Mouse (Mus musculus): ENCODE results near the gene Fsip1. TPM values are rescaled to one million over a fixed set of nuclear protein-coding genes. Genes with fewer than 3 reads are reported as not detected.
"Not testable (repeated sequence)": the region's sequence is repeated elsewhere in the genome, so short reads cannot be mapped to it uniquely, and the experiment has no call there.

Gene Fsip1
- polyA plus RNA-seq, 1 experiment from 2014 or later: 4.2 TPM

GRCm38 (mm10) chr2:118158095-118158494 is 98.7 kb downstream of the Fsip1 start:
- H3K36me3 ChIP-seq (ENCODE audit: control insufficient read depth, insufficient read depth, low read length): no peaks in the 10 kb centered on the region
- H3K4me2 ChIP-seq (ENCODE audit: low read length): no peak overlapping the region
- H3K4me3 ChIP-seq (ENCODE audit: low read depth, low read length): no peak overlapping the region
- peaks cover 15% of the 10 kb centered on the region; the same call in 1 of the 2 replicates for H3K4me1 ChIP-seq (ENCODE audit: control insufficient read depth, insufficient read depth, low read length)
- no peak for ATAC-seq
- DNase-seq (ENCODE audit: low spot score): no peak
- H3K9me3 ChIP-seq (replicated peaks; ENCODE audit: control insufficient read depth, low read length): no peaks in the 10 kb centered on the region
- no peak overlapping the region for H3K9ac ChIP-seq (ENCODE audit: low read length)
- WGBS: 92% methylated on average over 3 of the region's 3 CpGs
- no peaks in the 10 kb centered on the region for H3K27me3 ChIP-seq (replicated peaks; ENCODE audit: control insufficient read depth, insufficient read depth, low read length)
- no peak overlapping the region for H3K27ac ChIP-seq (ENCODE audit: low read depth, low read length)

- Histone ChIP-seq H3K4me1 (ENCODE audit: control insufficient read depth, insufficient read depth, low read length) (peaks cover 10% of the 10 kb centered on the region; the same call in 1 of the 2 replicates), H3K27me3 (replicated peaks; ENCODE audit: control insufficient read depth, insufficient read depth, low read length) (no peaks in the 10 kb centered on the region), H3K9ac (ENCODE audit: low read length) (no peak overlapping the region), H3K36me3 (ENCODE audit: control insufficient read depth, insufficient read depth, low read length) (no peaks in the 10 kb centered on the region), H3K4me2 (ENCODE audit: low read length) (no peak overlapping the region), H3K27ac (ENCODE audit: low read depth, low read length) (no peak overlapping the region; the same call in 1 of the 2 replicates), H3K4me3 (ENCODE audit: low read depth, low read length) (no peak overlapping the region), H3K9me3 (replicated peaks; ENCODE audit: control insufficient read depth, low read length) (no peaks in the 10 kb centered on the region)
- 55% methylated on average over 12 of the region's 12 CpGs for WGBS
- DNase-seq (ENCODE audit: low spot score) (peak; percentile 86), ATAC-seq (peak; percentile 86)
Measured at GRCm38 (mm10) chr2:118149855-118150563, 106.8 kb downstream of the Fsip1 start.

- Histone ChIP-seq H3K27me3 (replicated peaks; ENCODE audit: control insufficient read depth, insufficient read depth, low read length) (no peaks in the 10 kb centered on the region), H3K9me3 (replicated peaks; ENCODE audit: control insufficient read depth, low read length) (no peaks in the 10 kb centered on the region), H3K9ac (ENCODE audit: low read length) (no peak overlapping the region), H3K4me1 (ENCODE audit: control insufficient read depth, insufficient read depth, low read length) (peaks cover 10% of the 10 kb centered on the region; the same call in 1 of the 2 replicates), H3K4me2 (ENCODE audit: low read length) (no peak overlapping the region), H3K36me3 (ENCODE audit: control insufficient read depth, insufficient read depth, low read length) (no peaks in the 10 kb centered on the region), H3K4me3 (ENCODE audit: low read depth, low read length) (no peak overlapping the region), H3K27ac (ENCODE audit: low read depth, low read length) (no peak overlapping the region)
- 73% methylated on average over 4 of the region's 4 CpGs for WGBS
- DNase-seq (ENCODE audit: low spot score): no peak
- no peak for ATAC-seq
Measured at GRCm38 (mm10) chr2:118148321-118149142, 108.2 kb downstream of the Fsip1 start.

DNA sequence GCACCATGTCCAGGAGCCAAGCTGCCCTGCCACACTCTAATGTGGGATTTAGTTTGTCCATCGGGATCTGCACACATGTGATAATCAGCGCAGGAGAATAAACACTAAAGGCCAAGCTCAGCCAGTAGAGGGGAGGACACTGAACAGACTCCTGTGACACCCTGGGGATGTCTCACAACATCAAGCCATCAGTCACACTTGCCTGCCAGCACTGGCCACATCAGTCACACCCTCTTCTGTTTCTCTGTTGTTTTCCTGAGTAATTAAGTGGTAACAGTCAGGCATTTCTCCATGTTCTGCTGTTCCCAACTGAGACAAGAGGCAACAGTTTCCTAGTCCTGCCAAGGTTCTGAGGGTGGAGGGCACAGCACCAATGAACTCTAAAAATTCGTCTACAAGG is 109.0 kb downstream of the Fsip1 start:
- H3K27ac ChIP-seq (ENCODE audit: low read depth, low read length): not testable (repeated sequence)
- peaks cover 10% of the 10 kb centered on the region; the same call in 1 of the 2 replicates for H3K4me1 ChIP-seq (ENCODE audit: control insufficient read depth, insufficient read depth, low read length)

GRCm38 (mm10) chr2:118141651-118142050 is 115.1 kb downstream of the Fsip1 start:
- Histone ChIP-seq H3K9me3 (replicated peaks; ENCODE audit: control insufficient read depth, low read length) (no peaks in the 10 kb centered on the region), H3K4me2 (ENCODE audit: low read length) (no peak overlapping the region), H3K4me3 (ENCODE audit: low read depth, low read length) (no peak overlapping the region), H3K4me1 (ENCODE audit: control insufficient read depth, insufficient read depth, low read length) (no peaks in the 10 kb centered on the region), H3K36me3 (ENCODE audit: control insufficient read depth, insufficient read depth, low read length) (no peaks in the 10 kb centered on the region), H3K9ac (ENCODE audit: low read length) (no peak overlapping the region), H3K27me3 (replicated peaks; ENCODE audit: control insufficient read depth, insufficient read depth, low read length) (no peaks in the 10 kb centered on the region), H3K27ac (ENCODE audit: low read depth, low read length) (no peak overlapping the region)
- 89% methylated on average over 10 of the region's 10 CpGs for WGBS
- ATAC-seq (no peak), DNase-seq (ENCODE audit: low spot score) (no peak)

More for the DNA sequence above, 109.0 kb downstream of the Fsip1 start:
- not testable (repeated sequence) for H3K27me3 ChIP-seq (replicated peaks; ENCODE audit: control insufficient read depth, insufficient read depth, low read length); H3K36me3 ChIP-seq (ENCODE audit: control insufficient read depth, insufficient read depth, low read length); DNase-seq (ENCODE audit: low spot score); H3K9me3 ChIP-seq (replicated peaks; ENCODE audit: control insufficient read depth, low read length); H3K4me3 ChIP-seq (ENCODE audit: low read depth, low read length); H3K9ac ChIP-seq (ENCODE audit: low read length); H3K4me2 ChIP-seq (ENCODE audit: low read length); ATAC-seq
- WGBS: 72% methylated on average over 3 of the region's 3 CpGs

DNA sequence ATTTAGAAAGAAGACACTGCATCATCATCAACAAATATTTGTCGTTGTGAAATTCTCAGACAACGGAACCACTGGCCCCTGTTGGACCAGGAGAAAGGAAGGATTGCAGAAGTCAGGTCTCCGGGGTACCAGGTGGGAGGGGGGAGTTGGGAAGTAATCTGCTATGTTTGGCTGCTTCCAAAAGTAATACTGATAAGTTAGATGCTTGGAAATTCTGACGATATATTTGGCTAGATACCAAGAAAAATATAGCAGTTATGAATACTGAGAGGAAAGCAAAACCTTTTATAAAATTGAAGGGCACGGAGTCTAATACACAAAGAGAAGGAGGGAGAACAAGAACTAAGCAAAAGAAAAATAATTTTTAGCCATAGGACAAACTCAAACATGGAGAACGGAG is 117.5 kb downstream of the Fsip1 start:
- no peak overlapping the region for H3K27ac ChIP-seq (ENCODE audit: low read depth, low read length)
- 89% methylated on average over 6 of the region's 6 CpGs for WGBS
- ATAC-seq (no peak), DNase-seq (ENCODE audit: low spot score) (no peak)
- no peak overlapping the region for H3K9ac ChIP-seq (ENCODE audit: low read length)
- H3K36me3 ChIP-seq (ENCODE audit: control insufficient read depth, insufficient read depth, low read length): no peaks in the 10 kb centered on the region
- H3K4me3 ChIP-seq (ENCODE audit: low read depth, low read length): no peak overlapping the region
- H3K27me3 ChIP-seq (replicated peaks; ENCODE audit: control insufficient read depth, insufficient read depth, low read length): no peaks in the 10 kb centered on the region
- H3K4me1 ChIP-seq (ENCODE audit: control insufficient read depth, insufficient read depth, low read length): no peaks in the 10 kb centered on the region
- H3K4me2 ChIP-seq (ENCODE audit: low read length): no peak overlapping the region
- no peaks in the 10 kb centered on the region for H3K9me3 ChIP-seq (replicated peaks; ENCODE audit: control insufficient read depth, low read length)

DNA sequence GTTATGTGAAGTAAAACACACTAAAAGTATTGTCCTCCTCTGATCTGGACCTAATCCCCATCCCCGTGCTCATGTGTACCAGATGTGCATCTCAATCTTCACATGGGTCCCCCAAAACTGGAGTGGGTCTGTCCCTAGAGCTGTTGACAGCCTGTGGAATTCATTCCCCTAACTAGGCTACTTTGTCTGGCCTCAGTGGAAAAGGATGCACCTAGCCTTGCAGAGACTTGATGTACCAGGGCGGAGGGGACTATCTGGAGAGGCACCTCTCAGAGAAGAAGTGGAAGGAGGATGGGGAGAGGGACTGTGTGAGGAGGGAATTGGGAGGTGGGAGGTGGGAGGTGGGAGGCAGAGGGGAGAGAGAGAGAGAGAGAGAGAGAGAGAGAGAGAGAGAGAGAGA is 119.0 kb downstream of the Fsip1 start:
- Histone ChIP-seq H3K4me2 (ENCODE audit: low read length) (no peak overlapping the region), H3K9me3 (replicated peaks; ENCODE audit: control insufficient read depth, low read length) (no peaks in the 10 kb centered on the region), H3K4me1 (ENCODE audit: control insufficient read depth, insufficient read depth, low read length) (no peaks in the 10 kb centered on the region), H3K27ac (ENCODE audit: low read depth, low read length) (no peak overlapping the region), H3K4me3 (ENCODE audit: low read depth, low read length) (no peak overlapping the region), H3K27me3 (replicated peaks; ENCODE audit: control insufficient read depth, insufficient read depth, low read length) (no peaks in the 10 kb centered on the region), H3K36me3 (ENCODE audit: control insufficient read depth, insufficient read depth, low read length) (no peaks in the 10 kb centered on the region), H3K9ac (ENCODE audit: low read length) (no peak overlapping the region)
- ATAC-seq (no peak), DNase-seq (ENCODE audit: low spot score) (no peak)
- WGBS: 98% methylated on average over 2 of the region's 2 CpGs

GRCm38 (mm10) chr2:118137071-118137470 is 119.7 kb downstream of the Fsip1 start:
- no peak for DNase-seq (ENCODE audit: low spot score)
- Histone ChIP-seq H3K27ac (ENCODE audit: low read depth, low read length) (no peak overlapping the region), H3K4me1 (ENCODE audit: control insufficient read depth, insufficient read depth, low read length) (no peaks in the 10 kb centered on the region), H3K4me3 (ENCODE audit: low read depth, low read length) (no peak overlapping the region), H3K9ac (ENCODE audit: low read length) (no peak overlapping the region), H3K27me3 (replicated peaks; ENCODE audit: control insufficient read depth, insufficient read depth, low read length) (no peaks in the 10 kb centered on the region), H3K9me3 (replicated peaks; ENCODE audit: control insufficient read depth, low read length) (no peaks in the 10 kb centered on the region), H3K4me2 (ENCODE audit: low read length) (no peak overlapping the region), H3K36me3 (ENCODE audit: control insufficient read depth, insufficient read depth, low read length) (no peaks in the 10 kb centered on the region)
- 94% methylated on average over 9 of the region's 9 CpGs for WGBS
- no peak for ATAC-seq

GRCm38 (mm10) chr2:118128313-118128712 is 128.5 kb downstream of the Fsip1 start:
- WGBS: 71% methylated on average over 3 of the region's 3 CpGs
- H3K27ac ChIP-seq (ENCODE audit: low read depth, low read length): no peak overlapping the region
- no peak for ATAC-seq
- H3K27me3 ChIP-seq (replicated peaks; ENCODE audit: control insufficient read depth, insufficient read depth, low read length): no peaks in the 10 kb centered on the region
- no peaks in the 10 kb centered on the region for H3K9me3 ChIP-seq (replicated peaks; ENCODE audit: control insufficient read depth, low read length)
- H3K36me3 ChIP-seq (ENCODE audit: control insufficient read depth, insufficient read depth, low read length): 0 out of 2 replicates have a peak, but pooled peaks cover 2% of the 10 kb centered on the region
- H3K4me3 ChIP-seq (ENCODE audit: low read depth, low read length): no peak overlapping the region
- H3K4me2 ChIP-seq (ENCODE audit: low read length): no peak overlapping the region
- H3K9ac ChIP-seq (ENCODE audit: low read length): no peak overlapping the region
- no peak for DNase-seq (ENCODE audit: low spot score)
- no peaks in the 10 kb centered on the region for H3K4me1 ChIP-seq (ENCODE audit: control insufficient read depth, insufficient read depth, low read length)

Data from forebrain, embryonic 14.5 days (tissue).